Mouse (Mus musculus) thymus, postnatal 25 days (tissue): ENCODE results near the gene BC004004.
A peak's percentile ranks its signal among the peaks of the same experiment; 100 is the strongest.
"Not testable (repeated sequence)": the region's sequence is repeated elsewhere in the genome, so short reads cannot be mapped to it uniquely, and the experiment has no call there.

Experiments
- DNase-seq: peaks from one replicate; pipeline ENCODE4 v3.0.0; 2022

BC004004 gene

GRCm38 (mm10) chr17:29326531-29327529 lies 58.2 kb downstream of the BC004004 start:
- no peak for DNase-seq

GRCm38 (mm10) chr17:29327691-29328090 lies 59.1 kb downstream of the BC004004 start:
- DNase-seq, result no peak

GRCm38 (mm10) chr17:29330221-29330620 lies 61.6 kb downstream of the BC004004 start:
- no peak for DNase-seq

- DNase-seq, result no peak
Observed at GRCm38 (mm10) chr17:29330671-29331410, 62.3 kb downstream of the BC004004 start.

- peak; percentile 66 for DNase-seq
Observed at GRCm38 (mm10) chr17:29332186-29332685, 63.6 kb downstream of the BC004004 start.

GRCm38 (mm10) chr17:29336266-29336990 lies 67.8 kb downstream of the BC004004 start:
- no peak for DNase-seq

- DNase-seq, result peak; percentile 66
Observed at GRCm38 (mm10) chr17:29337979-29338823, 69.6 kb downstream of the BC004004 start.

GRCm38 (mm10) chr17:29339170-29339768 lies 70.7 kb downstream of the BC004004 start:
- DNase-seq, result no peak

GRCm38 (mm10) chr17:29340406-29341261 lies 72.0 kb downstream of the BC004004 start:
- no peak for DNase-seq

- peak; percentile 62 for DNase-seq
Observed at GRCm38 (mm10) chr17:29341591-29342003, 73.0 kb downstream of the BC004004 start.

- DNase-seq, result no peak
Observed at GRCm38 (mm10) chr17:29342010-29342910, 73.7 kb downstream of the BC004004 start.

- DNase-seq, result no peak
Observed at GRCm38 (mm10) chr17:29343241-29343640, 74.7 kb downstream of the BC004004 start.

- DNase-seq, result no peak
Observed at GRCm38 (mm10) chr17:29345272-29345671, 76.7 kb downstream of the BC004004 start.

GRCm38 (mm10) chr17:29346496-29347125 lies 78.0 kb downstream of the BC004004 start:
- DNase-seq, result no peak

- DNase-seq, result no peak
Observed at GRCm38 (mm10) chr17:29347126-29347644, 78.6 kb downstream of the BC004004 start.

- peak; percentile 100 for DNase-seq
Observed at GRCm38 (mm10) chr17:29347645-29348256, 79.2 kb downstream of the BC004004 start, which contains the start of gene Mtch1. Gene Mtch1, minus strand, starts transcription at chr17:29347934.

- DNase-seq, result no peak
Observed at GRCm38 (mm10) chr17:29348996-29349395, 80.4 kb downstream of the BC004004 start.

- not testable (repeated sequence) for DNase-seq
Observed at GRCm38 (mm10) chr17:29351056-29351455, 82.5 kb downstream of the BC004004 start.
